Mouse (Mus musculus): ENCODE data around the gene Gm21830. TPM values are rescaled to one million over a fixed set of nuclear protein-coding genes. Genes with fewer than 3 reads are reported as not detected.

Gene Gm21830
- polyA plus RNA-seq, 1 experiment from 2014 or later: not detected

- no peak for ATAC-seq (ENCODE audit: insufficient number of reproducible peaks, insufficient read depth, low FRiP score, low TSS enrichment)
Observed at GRCm38 (mm10) chr2:67477753-67478152, 64.2 kb downstream of the Gm21830 start.

GRCm38 (mm10) chr2:67481051-67481450 lies 67.5 kb downstream of the Gm21830 start:
- Histone ChIP-seq H3K4me2 (replicated peaks) (no peak overlapping the region), H3K4me1 (0 out of 2 replicates have a peak, but pooled peaks cover 2% of the 10 kb centered on the region), H3K4me3 (no peak overlapping the region), H3K27me3 (no peaks in the 10 kb centered on the region), H3K9me3 (no peaks in the 10 kb centered on the region), H3K36me3 (no peaks in the 10 kb centered on the region), H3K9ac (no peak overlapping the region), H3K27ac (no peak overlapping the region)
- 68% methylated on average over 3 of the region's 3 CpGs for WGBS
- no peak for ATAC-seq (ENCODE audit: insufficient number of reproducible peaks, insufficient read depth, low FRiP score, low TSS enrichment)

More at GRCm38 (mm10) chr2:67477753-67478152, 64.2 kb downstream of the Gm21830 start:
- Histone ChIP-seq H3K27ac (no peak overlapping the region), H3K9me3 (no peaks in the 10 kb centered on the region), H3K27me3 (no peaks in the 10 kb centered on the region), H3K9ac (no peak overlapping the region), H3K4me1 (no peaks in the 10 kb centered on the region), H3K36me3 (no peaks in the 10 kb centered on the region), H3K4me3 (no peak overlapping the region), H3K4me2 (replicated peaks) (no peak overlapping the region)
- WGBS: 16% methylated on average over 6 of the region's 6 CpGs

Other genes starting within 250 kb of the Gm21830 start
- not detected in 2 replicates for gene Gm26727, start 19.5 kb downstream of the Gm21830 start, polyA plus RNA-seq (2016; fragmentation: Nextera tagmentation; extraction: Ambion mirVana)
- gene Xirp2, start 32.3 kb downstream of the Gm21830 start, polyA plus RNA-seq (2016; fragmentation: Nextera tagmentation; extraction: Ambion mirVana): 0.01 TPM in 1 of 2 replicates, not detected in the other
- 11.9 and 14.2 TPM in 2 replicates for gene B3galt1, start 152.1 kb downstream of the Gm21830 start, polyA plus RNA-seq (2016; fragmentation: Nextera tagmentation; extraction: Ambion mirVana)

Measured in embryonic facial prominence, embryonic 12.5 days (tissue).